Mouse (Mus musculus): ENCODE measurements around the gene Nod1. TPM values are rescaled to one million over a fixed set of nuclear protein-coding genes. Genes with fewer than 3 reads are reported as not detected.

Gene Nod1
- polyA plus RNA-seq, 1 experiment: 9.4 TPM

- no peak overlapping the region for H3K27ac ChIP-seq (ENCODE audit: insufficient read depth, low read length)
- H3K4me3 ChIP-seq (ENCODE audit: low read depth, low read length): no peak overlapping the region
- no peaks in the 10 kb centered on the region for H3K9me3 ChIP-seq (replicated peaks; ENCODE audit: control insufficient read depth, insufficient read depth, low read length, poor library complexity, severe bottlenecking)
- TF ChIP-seq POLR2A (IDR thresholded peaks at IDR 0.05; ENCODE audit: insufficient read depth, low read length) (no peak), CTCF (IDR thresholded peaks at IDR 0.05; ENCODE audit: low read depth, low read length) (no peak), EP300 (IDR thresholded peaks at IDR 0.05; ENCODE audit: insufficient read depth, low read depth, low read length) (no peak)
- H3K4me1 ChIP-seq (ENCODE audit: control insufficient read depth, insufficient read depth, low read length): peaks cover 8% of the 10 kb centered on the region
- no peak overlapping the region for H3K9ac ChIP-seq (ENCODE audit: low read depth, poor library complexity, severe bottlenecking)
- peaks cover 14% of the 10 kb centered on the region for H3K36me3 ChIP-seq (ENCODE audit: control insufficient read depth, insufficient read depth, low read length, poor library complexity, severe bottlenecking)
- no peaks in the 10 kb centered on the region for H3K27me3 ChIP-seq (ENCODE audit: control insufficient read depth, insufficient read depth, low read length, poor library complexity, severe bottlenecking)
Measured at GRCm38 (mm10) chr6:54890221-54890620, 82.2 kb downstream of the Nod1 start.

- Histone ChIP-seq H3K27me3 (ENCODE audit: control insufficient read depth, insufficient read depth, low read length, poor library complexity, severe bottlenecking) (no peaks in the 10 kb centered on the region), H3K36me3 (ENCODE audit: control insufficient read depth, insufficient read depth, low read length, poor library complexity, severe bottlenecking) (peaks cover 17% of the 10 kb centered on the region), H3K9me3 (replicated peaks; ENCODE audit: control insufficient read depth, insufficient read depth, low read length, poor library complexity, severe bottlenecking) (no peaks in the 10 kb centered on the region), H3K27ac (ENCODE audit: insufficient read depth, low read length) (peak overlapping the region; percentile 37; the same call in 1 of the 2 replicates), H3K9ac (ENCODE audit: low read depth, poor library complexity, severe bottlenecking) (no peak overlapping the region), H3K4me3 (ENCODE audit: low read depth, low read length) (no peak overlapping the region), H3K4me1 (ENCODE audit: control insufficient read depth, insufficient read depth, low read length) (peaks cover 8% of the 10 kb centered on the region)
- TF ChIP-seq CTCF (IDR thresholded peaks at IDR 0.05; ENCODE audit: low read depth, low read length) (no peak), EP300 (IDR thresholded peaks at IDR 0.05; ENCODE audit: insufficient read depth, low read depth, low read length) (no peak), POLR2A (IDR thresholded peaks at IDR 0.05; ENCODE audit: insufficient read depth, low read length) (no peak)
Measured at GRCm38 (mm10) chr6:54886195-54886594, 86.2 kb downstream of the Nod1 start.

GRCm38 (mm10) chr6:54883424-54883823 lies 89.0 kb downstream of the Nod1 start:
- Histone ChIP-seq H3K9me3 (replicated peaks; ENCODE audit: control insufficient read depth, insufficient read depth, low read length, poor library complexity, severe bottlenecking) (no peaks in the 10 kb centered on the region), H3K4me1 (ENCODE audit: control insufficient read depth, insufficient read depth, low read length) (peaks cover 3% of the 10 kb centered on the region)
- TF ChIP-seq CTCF (IDR thresholded peaks at IDR 0.05; ENCODE audit: low read depth, low read length) (no peak), EP300 (IDR thresholded peaks at IDR 0.05; ENCODE audit: insufficient read depth, low read depth, low read length) (no peak), POLR2A (IDR thresholded peaks at IDR 0.05; ENCODE audit: insufficient read depth, low read length) (no peak)

GRCm38 (mm10) chr6:54880086-54880485 lies 92.3 kb downstream of the Nod1 start:
- peaks cover 11% of the 10 kb centered on the region for H3K36me3 ChIP-seq (ENCODE audit: control insufficient read depth, insufficient read depth, low read length, poor library complexity, severe bottlenecking)
- TF ChIP-seq POLR2A (IDR thresholded peaks at IDR 0.05; ENCODE audit: insufficient read depth, low read length): no peak
- TF ChIP-seq CTCF (IDR thresholded peaks at IDR 0.05; ENCODE audit: low read depth, low read length): no peak
- TF ChIP-seq EP300 (IDR thresholded peaks at IDR 0.05; ENCODE audit: insufficient read depth, low read depth, low read length): no peak
- H3K4me3 ChIP-seq (ENCODE audit: low read depth, low read length): no peak overlapping the region
- H3K27me3 ChIP-seq (ENCODE audit: control insufficient read depth, insufficient read depth, low read length, poor library complexity, severe bottlenecking): no peaks in the 10 kb centered on the region
- no peak overlapping the region for H3K9ac ChIP-seq (ENCODE audit: low read depth, poor library complexity, severe bottlenecking)
- no peaks in the 10 kb centered on the region for H3K9me3 ChIP-seq (replicated peaks; ENCODE audit: control insufficient read depth, insufficient read depth, low read length, poor library complexity, severe bottlenecking)
- H3K27ac ChIP-seq (ENCODE audit: insufficient read depth, low read length): no peak overlapping the region
- peaks cover 4% of the 10 kb centered on the region for H3K4me1 ChIP-seq (ENCODE audit: control insufficient read depth, insufficient read depth, low read length)

More at GRCm38 (mm10) chr6:54883424-54883823, 89.0 kb downstream of the Nod1 start:
- Histone ChIP-seq H3K27ac (ENCODE audit: insufficient read depth, low read length) (no peak overlapping the region), H3K27me3 (ENCODE audit: control insufficient read depth, insufficient read depth, low read length, poor library complexity, severe bottlenecking) (no peaks in the 10 kb centered on the region), H3K36me3 (ENCODE audit: control insufficient read depth, insufficient read depth, low read length, poor library complexity, severe bottlenecking) (peaks cover 17% of the 10 kb centered on the region), H3K9ac (ENCODE audit: low read depth, poor library complexity, severe bottlenecking) (no peak overlapping the region), H3K4me3 (ENCODE audit: low read depth, low read length) (no peak overlapping the region)

GRCm38 (mm10) chr6:54878546-54878945 lies 93.9 kb downstream of the Nod1 start:
- Histone ChIP-seq H3K4me3 (ENCODE audit: low read depth, low read length) (no peak overlapping the region), H3K4me1 (ENCODE audit: control insufficient read depth, insufficient read depth, low read length) (peaks cover 4% of the 10 kb centered on the region), H3K9me3 (replicated peaks; ENCODE audit: control insufficient read depth, insufficient read depth, low read length, poor library complexity, severe bottlenecking) (no peaks in the 10 kb centered on the region), H3K27me3 (ENCODE audit: control insufficient read depth, insufficient read depth, low read length, poor library complexity, severe bottlenecking) (no peaks in the 10 kb centered on the region), H3K27ac (ENCODE audit: insufficient read depth, low read length) (no peak overlapping the region), H3K36me3 (ENCODE audit: control insufficient read depth, insufficient read depth, low read length, poor library complexity, severe bottlenecking) (peaks cover 11% of the 10 kb centered on the region), H3K9ac (ENCODE audit: low read depth, poor library complexity, severe bottlenecking) (no peak overlapping the region)
- TF ChIP-seq EP300 (IDR thresholded peaks at IDR 0.05; ENCODE audit: insufficient read depth, low read depth, low read length) (no peak), CTCF (IDR thresholded peaks at IDR 0.05; ENCODE audit: low read depth, low read length) (no peak), POLR2A (IDR thresholded peaks at IDR 0.05; ENCODE audit: insufficient read depth, low read length) (no peak)

GRCm38 (mm10) chr6:54877651-54878050 lies 94.8 kb downstream of the Nod1 start:
- no peak overlapping the region for H3K9ac ChIP-seq (ENCODE audit: low read depth, poor library complexity, severe bottlenecking)
- TF ChIP-seq EP300 (IDR thresholded peaks at IDR 0.05; ENCODE audit: insufficient read depth, low read depth, low read length) (no peak), POLR2A (IDR thresholded peaks at IDR 0.05; ENCODE audit: insufficient read depth, low read length) (no peak), CTCF (IDR thresholded peaks at IDR 0.05; ENCODE audit: low read depth, low read length) (no peak)
- H3K4me1 ChIP-seq (ENCODE audit: control insufficient read depth, insufficient read depth, low read length): peaks cover 4% of the 10 kb centered on the region
- H3K27me3 ChIP-seq (ENCODE audit: control insufficient read depth, insufficient read depth, low read length, poor library complexity, severe bottlenecking): no peaks in the 10 kb centered on the region
- no peak overlapping the region for H3K27ac ChIP-seq (ENCODE audit: insufficient read depth, low read length)
- no peak overlapping the region for H3K4me3 ChIP-seq (ENCODE audit: low read depth, low read length)
- no peaks in the 10 kb centered on the region for H3K9me3 ChIP-seq (replicated peaks; ENCODE audit: control insufficient read depth, insufficient read depth, low read length, poor library complexity, severe bottlenecking)
- peaks cover 11% of the 10 kb centered on the region for H3K36me3 ChIP-seq (ENCODE audit: control insufficient read depth, insufficient read depth, low read length, poor library complexity, severe bottlenecking)
